Mouse (Mus musculus): ENCODE data around the gene Pim3.
"Not testable (repeated sequence)": the region's sequence is repeated elsewhere in the genome, so short reads cannot be mapped to it uniquely, and the experiment has no call there.

Gene Pim3

GRCm38 (mm10) chr15:88861772-88862622 lies at the start of gene Pim3:
TSS of gene Pim3 (plus strand) at chr15:88862186.
- peak; percentile 96 for DNase-seq (ENCODE audit: low spot score)

DNA sequence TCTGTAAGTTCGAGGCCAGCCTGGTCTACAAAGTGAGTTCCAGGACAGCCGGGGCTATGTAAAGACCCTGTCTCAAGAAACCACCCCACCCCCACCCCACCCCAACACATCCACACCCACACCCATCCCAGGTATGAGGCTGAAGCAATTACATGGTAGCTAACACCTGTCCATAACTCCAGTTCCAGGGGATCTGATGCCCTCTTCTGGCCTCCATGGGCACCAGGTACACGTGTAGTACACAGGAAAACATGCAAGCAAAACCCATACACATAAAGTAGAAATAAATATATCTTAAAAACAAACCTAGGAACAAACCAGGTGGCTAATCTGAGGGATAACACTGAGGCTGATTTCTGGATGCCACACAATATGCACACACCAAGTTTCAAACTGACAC lies 48.7 kb upstream of the Pim3 start:
- DNase-seq (ENCODE audit: low spot score), result no peak

DNA sequence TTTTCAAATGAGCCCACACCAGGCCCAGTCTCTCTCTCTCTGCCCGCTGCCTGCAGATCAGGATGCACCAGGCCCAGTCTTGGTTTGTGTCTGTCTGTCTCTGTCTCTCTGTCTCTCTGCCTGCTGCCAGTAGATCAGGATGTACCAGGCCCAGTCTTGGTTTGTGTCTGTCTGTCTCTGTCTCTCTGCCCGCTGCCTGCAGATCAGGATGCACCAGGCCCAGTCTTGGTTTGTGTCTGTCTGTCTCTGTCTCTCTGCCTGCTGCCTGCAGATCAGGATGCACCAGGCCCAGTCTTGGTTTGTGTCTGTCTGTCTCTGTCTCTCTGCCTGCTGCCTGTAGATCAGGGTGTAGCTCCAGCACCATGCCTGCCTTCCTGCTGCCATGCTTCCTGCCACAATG lies 48.1 kb upstream of the Pim3 start:
- DNase-seq (ENCODE audit: low spot score), result not testable (repeated sequence)

DNA sequence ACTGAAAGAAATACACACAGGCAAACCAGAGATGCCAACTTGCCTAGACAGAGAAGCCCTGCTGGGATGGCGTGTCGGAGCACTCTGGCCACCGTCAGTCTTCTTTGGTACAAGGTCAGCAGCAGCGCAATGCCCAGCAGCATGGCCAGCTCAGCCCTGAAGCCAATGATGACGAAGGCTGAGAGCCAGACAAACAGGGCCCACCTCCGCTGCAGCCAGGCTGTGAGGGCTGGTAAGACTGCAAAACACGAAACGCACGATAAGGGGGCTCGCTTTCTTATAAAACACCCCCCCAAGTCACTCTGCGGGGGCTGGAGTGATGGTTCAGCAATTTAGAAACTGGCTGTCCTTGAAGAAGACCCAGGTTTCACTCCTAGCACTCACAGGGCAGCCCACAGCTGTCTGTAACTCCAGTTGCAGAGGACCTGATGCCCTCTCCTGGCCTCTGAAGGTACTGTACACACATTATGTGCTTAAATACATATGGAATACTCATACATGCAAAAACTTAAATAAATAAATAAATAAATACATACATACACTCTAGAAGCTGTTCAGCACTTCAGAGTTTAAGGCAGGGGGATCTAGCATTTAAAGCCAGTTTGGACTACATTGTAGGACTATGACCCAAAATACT lies 47.5 kb upstream of the Pim3 start:
- no peak for DNase-seq (ENCODE audit: low spot score)

DNA sequence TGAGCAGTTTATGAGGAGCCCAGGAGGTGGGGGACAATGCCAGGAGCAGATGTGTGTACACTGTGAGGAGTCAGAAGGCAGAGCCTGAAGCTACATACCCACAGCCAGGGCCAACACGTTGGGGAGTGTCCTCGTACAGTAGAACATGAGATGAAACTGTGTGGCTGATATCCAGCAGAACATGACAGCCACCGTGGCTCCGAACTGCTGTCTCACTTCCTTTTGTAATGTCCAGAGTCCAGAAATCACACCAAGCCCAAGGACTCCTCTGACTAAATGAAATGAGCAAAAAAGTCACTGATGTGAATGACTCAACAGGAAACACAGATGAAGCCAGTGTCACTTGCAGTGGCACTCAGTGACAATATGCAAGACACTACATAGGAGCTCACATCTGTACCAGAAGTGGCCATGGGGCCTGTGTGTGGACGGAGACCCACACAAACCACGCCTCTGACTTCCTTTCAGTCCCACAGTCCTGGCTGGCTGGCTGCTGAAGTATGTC lies 46.7 kb upstream of the Pim3 start:
- no peak for DNase-seq (ENCODE audit: low spot score)

GRCm38 (mm10) chr15:88819026-88819905 lies 42.7 kb upstream of the Pim3 start, which contains the start of the genes Alg12 and Creld2:
TSS of gene Alg12 (minus strand) at chr15:88819318.
TSS of gene Creld2 (plus strand) at chr15:88819646.
- peak; percentile 99 for DNase-seq (ENCODE audit: low spot score)

- no peak for DNase-seq (ENCODE audit: low spot score)
Observed at GRCm38 (mm10) chr15:88819906-88820303, 42.1 kb upstream of the Pim3 start.

- no peak for DNase-seq (ENCODE audit: low spot score)
Observed at GRCm38 (mm10) chr15:88821403-88821802, 40.6 kb upstream of the Pim3 start.

DNA sequence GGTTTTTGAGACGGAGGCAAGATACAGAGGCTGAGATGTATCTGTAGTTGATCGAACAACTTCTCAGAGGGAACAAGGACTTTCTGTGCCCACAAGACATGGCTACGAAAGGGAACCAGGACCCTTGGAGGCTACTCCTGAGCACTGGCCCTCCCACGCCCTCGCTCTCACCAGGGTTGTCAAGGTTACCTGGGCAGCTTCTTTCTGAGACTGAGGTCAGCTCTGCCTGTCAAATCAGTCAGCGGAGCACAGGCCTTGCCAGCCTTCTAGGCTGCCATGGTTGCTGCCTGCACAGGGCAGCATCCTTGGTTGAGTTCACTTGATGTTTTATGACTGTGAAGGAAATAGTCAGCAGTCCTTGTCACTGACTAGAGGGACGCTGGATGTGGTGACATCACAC lies 39.5 kb upstream of the Pim3 start:
- DNase-seq (ENCODE audit: low spot score), result no peak

DNA sequence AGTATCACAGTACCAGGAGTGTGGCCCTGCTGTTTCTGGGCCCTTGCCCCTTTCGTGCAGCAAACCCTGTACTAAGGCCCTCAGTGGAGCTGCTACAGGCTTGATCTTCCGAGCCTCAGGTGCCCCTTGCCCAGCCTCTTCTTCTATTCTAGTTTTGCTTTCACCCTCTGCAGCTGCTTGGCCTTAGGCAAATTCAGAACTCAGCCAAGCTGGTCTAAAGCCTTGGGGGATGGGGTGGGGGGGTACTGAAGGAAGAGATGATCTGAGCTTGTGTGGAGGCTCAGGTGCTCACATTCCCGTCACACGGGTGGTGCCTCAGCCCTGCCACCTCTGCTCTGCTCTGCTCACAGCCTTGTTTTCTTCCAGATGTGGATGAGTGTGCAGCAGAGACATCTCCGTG lies 38.6 kb upstream of the Pim3 start:
- no peak for DNase-seq (ENCODE audit: low spot score)

GRCm38 (mm10) chr15:88827466-88827865 lies 34.5 kb upstream of the Pim3 start:
- no peak for DNase-seq (ENCODE audit: low spot score)

- DNase-seq (ENCODE audit: low spot score), result no peak
Observed at GRCm38 (mm10) chr15:88827991-88828799, 33.8 kb upstream of the Pim3 start.

GRCm38 (mm10) chr15:88828800-88829705 lies 32.9 kb upstream of the Pim3 start:
- DNase-seq (ENCODE audit: low spot score), result peak; percentile 81

DNA sequence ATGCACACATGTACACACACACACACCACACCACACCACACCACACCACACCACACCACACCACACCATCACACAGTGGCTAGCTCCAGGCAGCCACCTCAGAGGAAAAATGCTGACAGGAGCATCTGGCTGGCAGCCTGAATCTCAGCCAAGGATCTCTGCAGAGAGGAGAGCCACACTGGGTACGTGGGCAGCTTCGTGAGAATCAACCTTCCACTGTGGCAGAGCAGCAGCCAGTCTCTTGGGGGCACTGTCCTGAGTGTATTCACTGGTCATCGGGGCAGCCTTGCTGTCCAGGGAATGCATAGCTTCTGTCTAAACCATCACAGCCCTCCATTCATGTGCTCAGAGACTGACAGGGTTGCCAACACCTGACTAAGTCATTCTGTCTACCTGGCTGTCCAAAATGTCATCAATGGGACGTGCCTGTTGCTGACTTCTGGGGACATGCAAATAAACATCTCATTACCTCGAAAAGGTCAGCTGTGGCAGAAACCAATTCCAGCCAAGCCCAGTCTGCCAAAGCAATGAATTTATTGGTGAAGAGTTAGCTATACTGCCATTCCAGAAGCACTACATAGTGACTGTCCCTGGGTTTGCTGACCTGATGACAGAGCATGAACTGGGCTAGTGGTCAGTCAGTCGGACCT lies 32.1 kb upstream of the Pim3 start:
- no peak for DNase-seq (ENCODE audit: low spot score)

GRCm38 (mm10) chr15:88830696-88831095 lies 31.3 kb upstream of the Pim3 start:
- no peak for DNase-seq (ENCODE audit: low spot score)

DNA sequence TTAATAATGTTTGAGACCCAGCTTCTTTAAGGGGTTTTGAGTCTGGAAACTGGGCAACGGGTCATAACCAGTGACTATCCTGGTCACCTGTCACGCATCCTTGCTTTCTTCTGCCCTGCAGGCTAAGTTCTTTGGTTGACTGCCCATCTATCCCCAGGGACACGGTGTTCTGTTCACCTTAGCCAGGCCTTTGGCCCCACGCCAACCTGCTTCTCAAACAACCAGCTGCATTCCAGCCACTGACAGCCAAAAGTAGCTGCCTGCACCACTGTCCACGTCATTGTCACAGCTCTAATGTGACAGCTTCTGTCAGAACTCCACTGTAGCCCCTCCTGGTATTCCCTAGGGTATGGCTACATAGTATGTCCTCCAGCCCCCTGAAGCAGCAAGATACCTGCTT lies 30.5 kb upstream of the Pim3 start:
- DNase-seq (ENCODE audit: low spot score), result no peak

- no peak for DNase-seq (ENCODE audit: low spot score)
Observed at GRCm38 (mm10) chr15:88832536-88832935, 29.4 kb upstream of the Pim3 start.

DNA sequence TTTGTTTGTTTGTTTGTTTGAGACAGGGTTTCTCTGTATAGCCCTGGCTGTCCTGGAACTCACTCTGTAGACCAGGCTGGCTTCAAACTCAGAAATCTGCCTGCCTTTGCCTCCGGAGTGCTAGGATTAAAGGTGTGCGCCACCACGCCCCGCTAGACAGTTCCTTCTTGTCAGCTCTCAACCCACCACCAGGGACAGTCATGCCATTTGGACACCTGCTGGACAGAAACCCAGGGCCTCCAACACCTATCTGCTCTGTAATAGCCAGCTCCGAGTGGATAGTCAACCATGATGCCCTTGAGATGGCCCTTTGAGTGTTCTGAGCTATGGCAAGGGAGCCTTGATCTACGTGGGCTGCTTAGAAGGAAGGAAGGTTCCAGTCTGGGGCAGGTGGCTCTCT lies 26.0 kb upstream of the Pim3 start:
- no peak for DNase-seq (ENCODE audit: low spot score)

DNA sequence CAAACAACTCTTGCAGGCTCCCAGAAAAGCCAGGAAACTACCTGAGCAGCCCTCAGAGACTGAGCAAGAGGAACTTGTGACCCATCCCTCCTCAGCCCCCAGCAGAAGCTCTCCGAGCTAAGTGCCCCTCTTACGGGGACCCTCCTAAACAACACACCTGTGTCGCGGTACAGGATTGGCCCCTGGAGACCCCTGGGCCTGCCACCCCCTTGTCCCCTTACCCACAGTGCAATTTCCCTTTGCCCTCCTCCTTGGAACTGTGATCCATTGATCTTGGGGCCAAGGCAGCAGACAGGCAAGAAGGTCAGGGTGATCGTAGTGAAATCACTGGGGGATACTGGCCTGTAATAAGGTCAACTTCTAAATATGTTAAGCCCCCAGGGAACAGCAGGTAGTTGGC lies 25.4 kb upstream of the Pim3 start:
- no peak for DNase-seq (ENCODE audit: low spot score)

Data from layer of hippocampus, adult 9-10 months (tissue).